Mouse (Mus musculus): Measurements from ENCODE around the gene Srrm4.

GRCm38 (mm10) chr5:116484236-116484635, 107.4 kb downstream of the Srrm4 start:
- no peak for TF ChIP-seq CTCF (IDR thresholded peaks at IDR 0.05; ENCODE audit: control insufficient read depth, insufficient read depth, insufficient read length)
- no peak for TF ChIP-seq CEBPB (IDR thresholded peaks at IDR 0.05; ENCODE audit: low read depth)
- no peak for TF ChIP-seq USF1 (IDR thresholded peaks at IDR 0.05; ENCODE audit: low read depth)
- no peak for TF ChIP-seq MYOD1 (IDR thresholded peaks at IDR 0.05; ENCODE audit: control insufficient read depth, insufficient read length, low read depth)
- TF ChIP-seq FOSL1 (IDR thresholded peaks at IDR 0.05; ENCODE audit: insufficient read depth, low read length, poor library complexity, severe bottlenecking): no peak
- TF ChIP-seq MAX (IDR thresholded peaks at IDR 0.05): no peak
- TF ChIP-seq MYOG (IDR thresholded peaks at IDR 0.05; ENCODE audit: control insufficient read depth, extremely low read depth, insufficient read length): no peak

All from C2C12 (cell line).